11 mouse cellular contexts compared by ENCODE assay signal in the genomic region with DNA sequence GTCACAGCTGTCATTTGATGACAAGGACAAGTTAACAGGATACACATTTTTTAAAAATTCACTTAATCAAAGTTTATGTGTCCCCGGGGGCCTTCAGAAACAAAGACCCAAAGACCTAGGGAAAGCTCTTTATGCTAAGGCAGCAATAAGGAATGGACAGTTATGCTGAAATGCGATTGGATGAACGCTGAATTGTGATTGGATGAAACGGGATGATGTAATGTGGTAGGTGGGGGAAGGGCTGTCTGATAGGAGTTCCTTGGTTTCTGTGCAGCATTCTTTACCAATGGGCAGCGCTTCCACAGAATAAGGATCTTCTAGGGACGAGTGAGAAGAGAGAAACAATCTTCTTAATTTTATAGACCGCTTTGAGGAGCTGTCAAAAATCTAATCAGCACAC.
DNase-seq lines count a peak whose midpoint lies in the region; ATAC-seq lines count a peak whose summit lies in the region.
"Had no signal": no experiment of that assay in that cellular context is flagged by ENCODE, and none has a peak within 500 bp of the region (broad histone marks: within the 10 kb centered on the region; RNA-seq: fewer than 3 reads in every experiment).

No protein-coding gene starts in this region.

- no peaks in the 10 kb centered on the region for H3K36me3 ChIP-seq in forebrain, embryonic 14.5 days (ENCODE audit: control insufficient read depth, insufficient read depth, low read length)
- H3K36me3 ChIP-seq in forebrain, embryonic 11.5 days (ENCODE audit: control insufficient read depth, insufficient read depth, low read length) = no peaks in the 10 kb centered on the region
- no peaks in the 10 kb centered on the region for H3K36me3 ChIP-seq in midbrain, embryonic 15.5 days (replicated peaks)
- H3K36me3 ChIP-seq: embryonic facial prominence, embryonic 13.5 days had no signal

- H3K4me3 ChIP-seq in forebrain, embryonic 14.5 days (ENCODE audit: low read depth, low read length) = no peak overlapping the region
- no peak overlapping the region for H3K4me3 ChIP-seq in forebrain, embryonic 11.5 days (ENCODE audit: low read depth, low read length)
- no peak overlapping the region for H3K4me3 ChIP-seq in midbrain, embryonic 15.5 days
- H3K4me3 ChIP-seq: embryonic facial prominence, embryonic 13.5 days had no signal

- H3K27ac ChIP-seq in forebrain, embryonic 14.5 days (ENCODE audit: low read depth, low read length) = no peak overlapping the region
- H3K27ac ChIP-seq in forebrain, embryonic 11.5 days (ENCODE audit: low read depth, low read length) = no peak overlapping the region
- H3K27ac ChIP-seq in midbrain, embryonic 15.5 days = no peak overlapping the region
- H3K27ac ChIP-seq: embryonic facial prominence, embryonic 13.5 days; liver, embryonic 14.5 days had no signal

- H3K9ac ChIP-seq in forebrain, embryonic 14.5 days (ENCODE audit: low read length) = no peak overlapping the region
- no peak overlapping the region for H3K9ac ChIP-seq in forebrain, embryonic 11.5 days (ENCODE audit: low read length)
- H3K9ac ChIP-seq in midbrain, embryonic 15.5 days = no peak overlapping the region
- H3K9ac ChIP-seq: embryonic facial prominence, embryonic 13.5 days; liver, embryonic 14.5 days had no signal

- peak; percentile 44 for ATAC-seq in forebrain, embryonic 14.5 days
- ATAC-seq in forebrain, embryonic 11.5 days (replicated peaks; ENCODE audit: low FRiP score) = no peak
- no peak; the same call in 1 of the 2 replicates for ATAC-seq in midbrain, embryonic 15.5 days (replicated peaks)

- no peaks in the 10 kb centered on the region for H3K4me1 ChIP-seq in forebrain, embryonic 14.5 days (ENCODE audit: control insufficient read depth, insufficient read depth, low read length)
- H3K4me1 ChIP-seq in forebrain, embryonic 11.5 days (replicated peaks; ENCODE audit: control insufficient read depth, insufficient read depth, low read length) = 0 out of 2 replicates have a peak, but pooled peaks cover 2% of the 10 kb centered on the region
- 0 out of 2 replicates have a peak, but pooled peaks cover 9% of the 10 kb centered on the region for H3K4me1 ChIP-seq in midbrain, embryonic 15.5 days
- H3K4me1 ChIP-seq: embryonic facial prominence, embryonic 13.5 days had no signal

- peak; percentile 43 for DNase-seq in forebrain, embryonic 14.5 days (ENCODE audit: low spot score)
- DNase-seq in forebrain, embryonic 11.5 days (ENCODE audit: low spot score) = no peak
- peak; percentile 22 for DNase-seq in kidney, postnatal 10 days
- DNase-seq in kidney, postnatal 25 days = no peak
- peak; percentile 46 for DNase-seq in embryo, embryonic 9.5 days (ENCODE audit: extremely low spot score)
- DNase-seq in thymus, postnatal 14 days = no peak
- DNase-seq in gastrocnemius, postnatal 4 days (ENCODE audit: low spot score in 2 of 2) = no peak
- DNase-seq: kidney, adult 18-20 months had no signal

- 57% methylated on average over 7 of the region's 7 CpGs for WGBS in forebrain, embryonic 14.5 days
- 52% methylated on average over 7 of the region's 7 CpGs for WGBS in forebrain, embryonic 11.5 days
- 62% methylated on average over 7 of the region's 7 CpGs for WGBS in midbrain, embryonic 15.5 days

- H3K27me3 ChIP-seq in forebrain, embryonic 14.5 days (replicated peaks; ENCODE audit: control insufficient read depth, insufficient read depth, low read length) = no peaks in the 10 kb centered on the region
- no peaks in the 10 kb centered on the region for H3K27me3 ChIP-seq in forebrain, embryonic 11.5 days (ENCODE audit: control insufficient read depth, insufficient read depth, low read length)
- no peaks in the 10 kb centered on the region for H3K27me3 ChIP-seq in midbrain, embryonic 15.5 days (replicated peaks)
- H3K27me3 ChIP-seq: embryonic facial prominence, embryonic 13.5 days had no signal

- H3K9me3 ChIP-seq in forebrain, embryonic 14.5 days (replicated peaks; ENCODE audit: control insufficient read depth, low read length) = no peaks in the 10 kb centered on the region
- H3K9me3 ChIP-seq in forebrain, embryonic 11.5 days (ENCODE audit: control insufficient read depth, low read length) = no peaks in the 10 kb centered on the region
- H3K9me3 ChIP-seq in midbrain, embryonic 15.5 days = no peaks in the 10 kb centered on the region
- H3K9me3 ChIP-seq: embryonic facial prominence, embryonic 13.5 days had no signal

- H3K4me2 ChIP-seq in forebrain, embryonic 14.5 days (ENCODE audit: low read length) = no peak overlapping the region
- no peak overlapping the region for H3K4me2 ChIP-seq in forebrain, embryonic 11.5 days (ENCODE audit: low read depth, low read length, severe bottlenecking)
- H3K4me2 ChIP-seq in midbrain, embryonic 15.5 days = peak overlapping the region; percentile 4; the same call in 1 of the 2 replicates
- H3K4me2 ChIP-seq: embryonic facial prominence, embryonic 13.5 days had no signal

Comparison
In these comparisons a context has a peak if more than half of its experiments do, and no peak if none do; other contexts are left out.
1. DNase-seq: peak in forebrain, embryonic 14.5 days (single experiment), kidney, postnatal 10 days (single experiment) and embryo, embryonic 9.5 days (single experiment); none in forebrain, embryonic 11.5 days (single experiment), kidney, postnatal 25 days (0 of 2), thymus, postnatal 14 days (single experiment) and gastrocnemius, postnatal 4 days (0 of 2).